Mouse (Mus musculus): ENCODE measurements around the gene Hhat.

The Hhat gene

GRCm38 (mm10) chr1:192741896-192742295 is 29.1 kb downstream of the Hhat start:
- no peak for DNase-seq

- peak; percentile 3 for DNase-seq
These were observed 34.5 kb downstream of the Hhat start for GRCm38 (mm10) chr1:192736524-192736923.

GRCm38 (mm10) chr1:192736002-192736426 is 35.0 kb downstream of the Hhat start:
- DNase-seq, result no peak

GRCm38 (mm10) chr1:192730517-192730916 is 40.5 kb downstream of the Hhat start:
- no peak for DNase-seq

GRCm38 (mm10) chr1:192726996-192727624 is 43.9 kb downstream of the Hhat start:
- DNase-seq, result peak; percentile 45

GRCm38 (mm10) chr1:192722147-192722546 is 48.9 kb downstream of the Hhat start:
- DNase-seq, result peak; percentile 34

- no peak for DNase-seq
These were observed 50.9 kb downstream of the Hhat start for GRCm38 (mm10) chr1:192720156-192720555.

- peak; percentile 49 for DNase-seq
These were observed 59.2 kb downstream of the Hhat start for GRCm38 (mm10) chr1:192711779-192712348.

GRCm38 (mm10) chr1:192700339-192701073 is 70.5 kb downstream of the Hhat start:
- DNase-seq, result no peak

- DNase-seq, result no peak
These were observed 71.9 kb downstream of the Hhat start for GRCm38 (mm10) chr1:192699101-192699500.

- no peak for DNase-seq
These were observed 74.6 kb downstream of the Hhat start for GRCm38 (mm10) chr1:192696371-192696863.

GRCm38 (mm10) chr1:192693644-192694043 is 77.4 kb downstream of the Hhat start:
- no peak for DNase-seq

GRCm38 (mm10) chr1:192692982-192693381 is 78.0 kb downstream of the Hhat start:
- DNase-seq, result no peak

GRCm38 (mm10) chr1:192682219-192682951 is 88.6 kb downstream of the Hhat start:
- DNase-seq, result no peak

- DNase-seq, result no peak
These were observed 93.8 kb downstream of the Hhat start for GRCm38 (mm10) chr1:192677236-192677635.

- no peak for DNase-seq
These were observed 107.4 kb downstream of the Hhat start for GRCm38 (mm10) chr1:192663608-192664007.

GRCm38 (mm10) chr1:192663092-192663491 is 107.9 kb downstream of the Hhat start:
- no peak for DNase-seq

- DNase-seq, result no peak
These were observed 109.4 kb downstream of the Hhat start for GRCm38 (mm10) chr1:192661612-192662011.

GRCm38 (mm10) chr1:192657417-192657816 is 113.6 kb downstream of the Hhat start:
- DNase-seq, result no peak

- no peak for DNase-seq
These were observed 118.9 kb downstream of the Hhat start for GRCm38 (mm10) chr1:192651981-192652605.

GRCm38 (mm10) chr1:192650586-192650985 is 120.4 kb downstream of the Hhat start:
- DNase-seq, result no peak

- no peak for DNase-seq
These were observed 121.0 kb downstream of the Hhat start for GRCm38 (mm10) chr1:192650023-192650422.

GRCm38 (mm10) chr1:192649233-192649632 is 121.8 kb downstream of the Hhat start:
- no peak for DNase-seq

All from cerebellum, adult 11 months (tissue).